Mouse (Mus musculus) embryo, embryonic 10.5 days (tissue): Measurements from ENCODE around the gene Krt87.

Experiments
- DNase-seq: peaks from one replicate; pipeline ENCODE4 v3.0.0-alpha.2; 2015; ENCODE audit warnings: low spot score

Krt87 gene

GRCm38 (mm10) chr15:101418950-101419349 is 19.7 kb downstream of the Krt87 start:
- no peak for DNase-seq

GRCm38 (mm10) chr15:101414807-101415565 is 23.6 kb downstream of the Krt87 start:
- DNase-seq, result no peak

GRCm38 (mm10) chr15:101413916-101414635 is 24.5 kb downstream of the Krt87 start:
- peak; percentile 30 for DNase-seq

GRCm38 (mm10) chr15:101412188-101412587 is 26.4 kb downstream of the Krt87 start:
- DNase-seq, result no peak

- DNase-seq, result no peak
Measured at GRCm38 (mm10) chr15:101410775-101411174, 27.8 kb downstream of the Krt87 start, which contains the start of gene Krt7. Gene Krt7 (plus strand): TSS chr15:101411043.

GRCm38 (mm10) chr15:101398269-101398668 is 40.3 kb downstream of the Krt87 start:
- no peak for DNase-seq

- DNase-seq, result no peak
Measured at GRCm38 (mm10) chr15:101397683-101398082, 40.9 kb downstream of the Krt87 start.

DNA sequence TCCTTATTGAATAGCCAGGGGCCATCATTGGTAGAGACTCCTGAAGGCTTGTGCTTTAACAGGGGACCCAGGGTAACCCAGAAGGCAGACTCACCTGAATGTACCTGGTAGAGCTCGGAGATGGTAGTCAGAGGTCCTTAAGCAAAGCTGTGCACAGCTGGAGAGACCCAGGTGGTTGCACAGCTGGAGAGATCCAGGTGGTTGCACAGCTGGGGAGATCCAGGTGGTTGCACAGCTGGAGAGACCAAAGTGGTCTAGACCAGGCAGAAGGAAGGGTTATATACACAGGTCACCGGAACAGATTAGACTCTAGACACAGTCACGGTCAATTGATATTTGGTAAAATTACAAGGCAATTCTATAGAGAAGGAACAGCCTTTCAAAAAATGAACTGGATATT is 41.7 kb downstream of the Krt87 start:
- no peak for DNase-seq

GRCm38 (mm10) chr15:101396466-101396865 is 42.1 kb downstream of the Krt87 start:
- no peak for DNase-seq

DNA sequence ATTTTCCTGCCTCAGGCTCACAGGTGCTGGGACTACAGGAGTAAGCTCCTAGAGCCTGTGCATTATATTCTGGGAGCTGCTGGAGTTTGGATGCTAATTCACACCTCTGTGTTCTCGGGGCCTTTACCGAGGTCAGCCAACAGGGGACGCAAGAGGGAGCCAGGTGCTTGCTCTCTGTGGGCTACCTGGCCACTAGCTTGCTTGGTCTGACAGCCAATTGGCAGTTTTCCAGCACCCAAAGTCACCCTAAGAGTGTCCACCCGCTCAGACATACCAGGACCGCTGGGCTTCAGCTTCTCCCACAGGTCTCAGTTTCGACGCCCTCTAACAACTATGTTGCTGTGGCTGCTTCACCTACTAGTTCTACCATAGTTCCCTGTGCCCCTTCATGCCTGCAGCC is 43.7 kb downstream of the Krt87 start:
- DNase-seq, result no peak

DNA sequence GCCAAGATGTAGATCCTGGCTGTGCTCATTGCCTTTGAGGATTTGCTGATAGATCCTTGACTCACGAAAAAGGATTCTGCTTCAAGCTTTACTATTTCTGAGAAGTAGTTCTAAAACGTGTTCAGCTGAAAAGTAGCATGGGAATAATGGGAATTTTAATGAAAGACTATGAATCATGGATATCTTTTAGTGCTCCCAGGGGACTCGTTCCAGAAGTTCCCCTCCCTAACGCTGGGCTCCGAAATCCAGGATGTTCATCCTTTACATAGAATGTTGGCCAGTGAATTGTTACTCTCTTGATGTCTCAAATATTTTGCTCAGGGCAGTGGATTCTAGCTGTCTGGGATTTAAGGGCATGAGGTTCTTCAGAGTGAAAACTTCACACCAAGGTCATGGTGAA is 46.4 kb downstream of the Krt87 start:
- DNase-seq, result no peak

- no peak for DNase-seq
Measured at GRCm38 (mm10) chr15:101390203-101390602, 48.4 kb downstream of the Krt87 start.

GRCm38 (mm10) chr15:101388034-101388541 is 50.5 kb downstream of the Krt87 start:
- no peak for DNase-seq

- no peak for DNase-seq
Measured at GRCm38 (mm10) chr15:101387176-101387575, 51.4 kb downstream of the Krt87 start.

- no peak for DNase-seq
Measured at GRCm38 (mm10) chr15:101385064-101385463, 53.5 kb downstream of the Krt87 start.

DNA sequence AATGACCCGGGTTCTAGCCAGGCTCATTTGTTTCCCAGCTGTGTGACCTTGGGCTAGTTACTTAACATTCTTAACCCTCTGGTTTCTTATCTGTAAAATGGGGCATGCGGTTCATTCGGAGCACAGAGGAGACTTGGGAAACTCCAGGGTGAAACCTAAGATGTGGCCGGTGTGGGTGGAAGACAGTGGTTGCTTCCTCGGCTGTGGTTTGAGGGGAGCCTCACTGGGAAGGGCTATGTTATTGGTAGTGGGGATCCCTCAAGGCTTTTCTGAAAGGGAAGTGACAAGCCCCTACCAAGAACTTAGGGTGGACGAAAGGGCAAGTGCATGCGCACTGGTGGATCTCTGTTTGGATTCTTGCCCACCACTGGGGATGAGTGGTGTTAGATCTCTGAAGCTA is 54.0 kb downstream of the Krt87 start:
- DNase-seq, result no peak

GRCm38 (mm10) chr15:101382811-101383210 is 55.8 kb downstream of the Krt87 start:
- DNase-seq, result no peak

DNA sequence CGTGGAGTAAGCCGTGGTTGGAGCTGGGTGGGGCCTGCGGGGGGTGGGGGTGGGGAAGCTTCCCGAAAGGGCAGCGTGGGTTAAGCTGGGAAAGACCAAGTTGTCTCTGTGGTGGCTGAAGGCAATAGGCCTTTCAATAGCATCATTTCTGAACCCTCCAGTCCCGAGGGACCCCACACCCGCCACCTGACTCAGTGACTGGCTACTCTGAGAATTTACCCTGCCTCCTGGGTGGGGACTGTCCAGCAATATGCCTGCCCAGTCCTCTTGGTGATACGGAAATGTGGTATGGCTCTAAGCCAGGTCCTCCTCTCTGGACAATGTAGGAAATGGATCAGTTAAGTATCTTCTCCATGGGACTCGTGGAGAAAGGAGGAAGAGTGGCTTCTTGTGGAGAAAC is 56.8 kb downstream of the Krt87 start:
- DNase-seq, result no peak
